ENCODE assay signal across 20 mouse cellular contexts in genomic region chr1:141322968-141323367, GRCm38 (mm10).
"Had no signal": no experiment of that assay in that cellular context is flagged by ENCODE, and none has a peak within 500 bp of the region (broad histone marks: within the 10 kb centered on the region; RNA-seq: fewer than 3 reads in every experiment).

No protein-coding gene starts in this region.

- H3K4me1 ChIP-seq: liver, embryonic 13.5 days; midbrain, embryonic 15.5 days; neural tube, embryonic 12.5 days had no signal

- DNase-seq: kidney, adult 2 months; kidney, postnatal 25 days; layer of hippocampus, adult 9-11 months; liver, embryonic 13.5 days; lung, adult 2 months; lung, postnatal 14 days; lung, postnatal 4 days; right cerebral cortex, adult 18-20 months; right cerebral cortex, postnatal 14 days; right cerebral cortex, postnatal 4 days; thymus, adult 2 months; thymus, postnatal 14 days; thymus, postnatal 4 days had no signal

- H3K27ac ChIP-seq: kidney, postnatal 0 days; layer of hippocampus, adult 2 months; liver, embryonic 13.5 days; midbrain, embryonic 15.5 days; neural tube, embryonic 12.5 days; stomach, postnatal 0 days had no signal

- H3K9me3 ChIP-seq: liver, embryonic 13.5 days; midbrain, embryonic 15.5 days; neural tube, embryonic 12.5 days had no signal

- H3K36me3 ChIP-seq: liver, embryonic 13.5 days; midbrain, embryonic 15.5 days; neural tube, embryonic 12.5 days had no signal

- H3K4me2 ChIP-seq: liver, embryonic 13.5 days; midbrain, embryonic 15.5 days; neural tube, embryonic 12.5 days had no signal

- H3K9ac ChIP-seq: liver, embryonic 13.5 days; midbrain, embryonic 15.5 days; neural tube, embryonic 12.5 days had no signal

- H3K4me3 ChIP-seq: layer of hippocampus, adult 2 months; liver, embryonic 13.5 days; midbrain, embryonic 15.5 days; myocyte; neural tube, embryonic 12.5 days had no signal

- H3K27me3 ChIP-seq: liver, embryonic 13.5 days; midbrain, embryonic 15.5 days; neural tube, embryonic 12.5 days had no signal

- ATAC-seq: intestine, postnatal 0 days; midbrain, embryonic 15.5 days had no signal
